Mouse (Mus musculus) heart, embryonic 15.5 days (tissue): ENCODE results near the gene Lrrc7. TPM values are rescaled to one million over a fixed set of nuclear protein-coding genes. Genes with fewer than 3 reads are reported as not detected.

ENCODE experiments used
- ATAC-seq: fragments of 200-750 bp; cut with Nextera tagmentation; replicated peaks from 2 replicates; pipeline ENCODE4 v1.8.0; 2017; ENCODE audit warnings: low read depth, moderate TSS enrichment; ENCODE audit not compliant: insufficient number of reproducible peaks, insufficient read depth, low FRiP score
- H3K27ac ChIP-seq: fragments of 300-500 bp; sonication (generic); 2 replicates; pipeline ENCODE4 v1.5.1; 2015; ENCODE audit warnings: mild to moderate bottlenecking, inconsistent platforms
- H3K27me3 ChIP-seq: fragments of 300-500 bp; sonication (generic); 2 replicates; pipeline ENCODE4 v1.6.1; 2015; ENCODE audit warnings: inconsistent platforms
- H3K36me3 ChIP-seq: fragments of 300-500 bp; sonication (generic); 2 replicates; pipeline ENCODE4 v1.6.1; 2015; ENCODE audit warnings: mild to moderate bottlenecking, inconsistent platforms
- H3K4me1 ChIP-seq: fragments of 300-500 bp; sonication (generic); replicated peaks from 2 replicates; pipeline ENCODE4 v1.6.1; 2015; ENCODE audit warnings: inconsistent platforms
- H3K4me2 ChIP-seq: fragments of 300-500 bp; sonication (generic); 2 replicates; pipeline ENCODE4 v1.6.1; 2015; ENCODE audit warnings: inconsistent platforms, mild to moderate bottlenecking, moderate library complexity
- H3K4me3 ChIP-seq: fragments of 300-500 bp; sonication (generic); 2 replicates; pipeline ENCODE4 v1.5.1; 2015; ENCODE audit warnings: mild to moderate bottlenecking, inconsistent platforms
- H3K9ac ChIP-seq: fragments of 300-500 bp; sonication (generic); 2 replicates; pipeline ENCODE4 v1.6.1; 2015; ENCODE audit warnings: mild to moderate bottlenecking, inconsistent platforms
- H3K9me3 ChIP-seq: fragments of 300-500 bp; sonication (generic); replicated peaks from 2 replicates; pipeline ENCODE4 v1.6.1; 2016; ENCODE audit warnings: inconsistent platforms
- WGBS: fragments of 180-500 bp; shearing (Covaris S2); methylation state at CpG from one replicate; pipeline ENCODE4 v1.1.7; 2015; ENCODE audit warnings: mixed read lengths; 5-methylcytosine and 5-hydroxymethylcytosine counted together
- polyA plus RNA-seq: library from polyadenylated mRNA; unstranded; fragments of >200 nt; fragmentation: Nextera tagmentation; extraction: Ambion mirVana; gene quantifications from 2 replicates; pipeline ENCODE4 v1.2.1, GENCODE M21; 2015

Gene Lrrc7
- polyA plus RNA-seq, 1 experiment from 2014 or later: 0.08 TPM

- Histone ChIP-seq H3K36me3 (no peaks in the 10 kb centered on the region), H3K27ac (no peak overlapping the region), H3K9me3 (no peaks in the 10 kb centered on the region), H3K4me3 (no peak overlapping the region), H3K4me2 (no peak overlapping the region), H3K9ac (no peak overlapping the region), H3K27me3 (no peaks in the 10 kb centered on the region), H3K4me1 (no peaks in the 10 kb centered on the region)
- no peak for ATAC-seq
- 87% methylated on average over 2 of the region's 2 CpGs for whole genome bisulfite sequencing
Observed at GRCm38 (mm10) chr3:158362091-158362490, 199.9 kb downstream of the Lrrc7 start.

GRCm38 (mm10) chr3:158356706-158357105 lies 205.3 kb downstream of the Lrrc7 start:
- no peaks in the 10 kb centered on the region for H3K9me3 ChIP-seq
- no peaks in the 10 kb centered on the region for H3K36me3 ChIP-seq
- no peak overlapping the region for H3K9ac ChIP-seq
- ATAC-seq: no peak
- WGBS: 71% methylated on average over 1 of the region's 1 CpGs
- no peaks in the 10 kb centered on the region for H3K4me1 ChIP-seq
- no peak overlapping the region for H3K4me3 ChIP-seq
- no peak overlapping the region for H3K27ac ChIP-seq
- no peaks in the 10 kb centered on the region for H3K27me3 ChIP-seq
- H3K4me2 ChIP-seq: no peak overlapping the region

- Histone ChIP-seq H3K36me3 (no peaks in the 10 kb centered on the region), H3K27ac (no peak overlapping the region), H3K27me3 (no peaks in the 10 kb centered on the region), H3K4me1 (no peaks in the 10 kb centered on the region), H3K9ac (no peak overlapping the region), H3K4me3 (no peak overlapping the region), H3K4me2 (no peak overlapping the region), H3K9me3 (no peaks in the 10 kb centered on the region)
- WGBS: 78% methylated on average over 4 of the region's 4 CpGs
- no peak for ATAC-seq
Observed at GRCm38 (mm10) chr3:158356194-158356593, 205.8 kb downstream of the Lrrc7 start.

DNA sequence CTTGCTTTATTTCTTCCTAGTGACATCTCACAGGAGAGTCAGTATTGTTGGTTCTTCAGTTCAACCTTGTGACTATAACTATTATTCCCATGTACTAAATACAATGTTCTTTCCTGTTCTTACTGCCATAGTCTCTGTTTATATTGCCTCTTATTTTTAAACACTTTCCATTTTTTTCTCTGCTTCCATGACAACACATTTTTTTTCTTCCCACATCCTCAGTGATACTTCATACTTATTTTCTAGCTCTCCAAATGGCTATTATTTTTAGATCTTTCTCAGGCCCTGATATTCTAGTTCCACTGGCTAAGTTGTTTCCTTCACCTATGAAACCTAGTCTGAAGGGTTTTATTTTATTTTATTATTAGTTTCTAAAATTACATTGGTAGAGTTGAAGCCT lies 221.2 kb downstream of the Lrrc7 start:
- Histone ChIP-seq H3K27ac (no peak overlapping the region), H3K4me2 (no peak overlapping the region), H3K9ac (no peak overlapping the region), H3K36me3 (no peaks in the 10 kb centered on the region), H3K4me1 (no peaks in the 10 kb centered on the region), H3K9me3 (no peaks in the 10 kb centered on the region), H3K4me3 (no peak overlapping the region), H3K27me3 (no peaks in the 10 kb centered on the region)
- ATAC-seq: no peak

- no peaks in the 10 kb centered on the region for H3K9me3 ChIP-seq
- H3K27me3 ChIP-seq: no peaks in the 10 kb centered on the region
- H3K4me2 ChIP-seq: no peak overlapping the region
- H3K4me3 ChIP-seq: no peak overlapping the region
- no peaks in the 10 kb centered on the region for H3K4me1 ChIP-seq
- no peak for ATAC-seq
- no peak overlapping the region for H3K27ac ChIP-seq
- H3K9ac ChIP-seq: no peak overlapping the region
- no peaks in the 10 kb centered on the region for H3K36me3 ChIP-seq
Observed at GRCm38 (mm10) chr3:158330085-158330484, 231.9 kb downstream of the Lrrc7 start.

DNA sequence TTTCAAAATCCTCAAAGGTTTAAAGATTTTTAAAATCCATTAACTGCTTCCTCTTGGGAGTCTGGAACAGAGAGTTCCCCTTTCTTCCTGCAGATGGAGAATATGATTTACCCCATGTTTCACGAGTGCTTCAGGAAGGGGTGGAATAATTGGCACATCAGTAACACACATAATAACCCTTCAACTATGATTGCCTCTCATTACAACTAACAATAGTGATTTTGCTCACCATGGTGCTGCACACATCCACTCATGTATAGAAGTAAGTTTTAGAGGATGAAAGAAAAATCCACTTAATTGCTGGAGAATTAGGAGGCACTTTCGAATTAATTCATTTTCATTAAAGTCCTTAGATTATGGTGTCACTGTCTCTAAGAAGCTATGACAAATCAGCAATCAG lies 251.6 kb downstream of the Lrrc7 start:
- H3K27ac ChIP-seq: no peak overlapping the region
- no peaks in the 10 kb centered on the region for H3K4me1 ChIP-seq
- no peak overlapping the region for H3K9ac ChIP-seq
- 51% methylated on average over 2 of the region's 2 CpGs for WGBS
- no peaks in the 10 kb centered on the region for H3K9me3 ChIP-seq
- H3K36me3 ChIP-seq: no peaks in the 10 kb centered on the region
- ATAC-seq: no peak
- no peaks in the 10 kb centered on the region for H3K27me3 ChIP-seq
- no peak overlapping the region for H3K4me3 ChIP-seq
- no peak overlapping the region for H3K4me2 ChIP-seq

GRCm38 (mm10) chr3:158307415-158307814 lies 254.6 kb downstream of the Lrrc7 start:
- no peak for ATAC-seq

DNA sequence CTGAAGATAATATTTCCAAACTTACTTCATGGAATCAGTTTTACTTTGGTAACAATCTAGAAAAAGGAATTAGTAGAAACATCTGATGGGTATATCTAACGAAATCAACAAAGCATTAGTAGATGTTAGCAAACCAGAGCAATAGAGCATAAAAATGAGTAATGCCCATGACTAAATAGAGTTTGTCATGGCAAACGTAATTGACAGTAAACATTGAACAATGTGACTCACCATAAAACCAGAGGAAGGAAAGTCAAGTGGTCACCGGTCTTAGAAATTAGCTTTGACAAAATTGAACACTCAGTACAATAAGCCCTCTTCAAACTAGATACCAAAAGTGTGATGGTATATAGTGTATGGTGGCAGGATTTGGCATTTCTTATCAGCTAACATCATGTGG lies 263.3 kb downstream of the Lrrc7 start:
- Histone ChIP-seq H3K9ac (no peak overlapping the region), H3K27ac (no peak overlapping the region), H3K4me3 (no peak overlapping the region), H3K36me3 (no peaks in the 10 kb centered on the region), H3K4me1 (no peaks in the 10 kb centered on the region), H3K4me2 (no peak overlapping the region), H3K9me3 (no peaks in the 10 kb centered on the region), H3K27me3 (no peaks in the 10 kb centered on the region)
- no peak for ATAC-seq
- 77% methylated on average over 3 of the region's 3 CpGs for WGBS

More at GRCm38 (mm10) chr3:158307415-158307814, 254.6 kb downstream of the Lrrc7 start:
- Histone ChIP-seq H3K4me1 (no peaks in the 10 kb centered on the region), H3K9ac (no peak overlapping the region), H3K36me3 (no peaks in the 10 kb centered on the region), H3K27ac (no peak overlapping the region), H3K27me3 (no peaks in the 10 kb centered on the region), H3K9me3 (no peaks in the 10 kb centered on the region), H3K4me3 (no peak overlapping the region), H3K4me2 (no peak overlapping the region)

DNA sequence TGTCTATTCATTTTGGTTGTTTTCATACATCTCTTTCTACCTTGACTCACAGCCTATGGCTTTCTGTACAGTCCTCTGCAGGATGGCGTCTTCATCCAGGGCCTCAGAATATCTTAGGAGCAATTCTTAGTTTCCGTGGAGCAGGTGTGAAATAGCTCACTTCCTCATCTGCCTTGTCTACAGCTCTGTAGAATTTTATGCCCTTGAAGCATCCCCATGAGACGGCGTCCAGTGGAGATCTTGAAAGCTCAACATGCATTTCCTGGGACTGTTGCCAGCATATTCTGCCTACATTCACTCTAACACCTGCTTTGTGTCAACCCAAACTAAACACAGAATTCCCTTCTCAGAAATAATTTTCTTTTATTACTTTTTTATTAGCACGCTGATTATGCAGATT lies 267.0 kb downstream of the Lrrc7 start:
- no peaks in the 10 kb centered on the region for H3K36me3 ChIP-seq
- ATAC-seq: no peak
- no peaks in the 10 kb centered on the region for H3K27me3 ChIP-seq
- H3K9ac ChIP-seq: no peak overlapping the region
- no peaks in the 10 kb centered on the region for H3K9me3 ChIP-seq
- no peak overlapping the region for H3K4me2 ChIP-seq
- no peak overlapping the region for H3K27ac ChIP-seq
- H3K4me1 ChIP-seq: no peaks in the 10 kb centered on the region
- no peak overlapping the region for H3K4me3 ChIP-seq
- 41% methylated on average over 5 of the region's 5 CpGs for WGBS

- Histone ChIP-seq H3K9ac (no peak overlapping the region), H3K27ac (no peak overlapping the region), H3K4me3 (no peak overlapping the region), H3K27me3 (no peaks in the 10 kb centered on the region), H3K4me2 (no peak overlapping the region), H3K9me3 (no peaks in the 10 kb centered on the region), H3K4me1 (no peaks in the 10 kb centered on the region), H3K36me3 (no peaks in the 10 kb centered on the region)
- ATAC-seq: no peak
- 42% methylated on average over 1 of the region's 1 CpGs for WGBS
Observed at GRCm38 (mm10) chr3:158284431-158284830, 277.6 kb downstream of the Lrrc7 start.

DNA sequence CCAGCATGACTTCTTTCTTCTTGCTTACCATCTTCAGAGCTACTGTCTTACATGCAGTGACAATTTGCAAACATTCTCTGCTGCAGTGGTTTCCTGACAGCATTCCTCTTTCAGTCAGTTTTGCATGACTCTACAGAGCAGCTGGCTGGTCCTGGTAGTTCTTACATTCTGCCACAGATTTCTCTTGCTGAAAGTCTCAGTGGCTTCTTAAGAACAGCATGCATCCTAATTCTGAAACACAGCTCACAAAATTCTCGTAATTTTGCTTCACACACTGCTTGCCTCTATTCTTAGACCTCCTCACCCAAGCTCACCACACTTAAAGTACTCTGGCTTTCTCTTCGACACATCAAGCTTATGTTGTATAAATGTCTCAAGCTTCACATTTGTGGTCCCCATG lies 283.4 kb downstream of the Lrrc7 start:
- Histone ChIP-seq H3K27ac (no peak overlapping the region), H3K4me2 (no peak overlapping the region), H3K27me3 (no peaks in the 10 kb centered on the region), H3K4me1 (no peaks in the 10 kb centered on the region), H3K36me3 (no peaks in the 10 kb centered on the region), H3K9me3 (no peaks in the 10 kb centered on the region), H3K9ac (no peak overlapping the region), H3K4me3 (no peak overlapping the region)
- 63% methylated on average over 2 of the region's 2 CpGs for WGBS
- no peak for ATAC-seq

- H3K9me3 ChIP-seq: no peaks in the 10 kb centered on the region
- no peaks in the 10 kb centered on the region for H3K36me3 ChIP-seq
- H3K9ac ChIP-seq: no peak overlapping the region
- H3K27me3 ChIP-seq: no peaks in the 10 kb centered on the region
- 83% methylated on average over 1 of the region's 1 CpGs for WGBS
- no peaks in the 10 kb centered on the region for H3K4me1 ChIP-seq
- H3K27ac ChIP-seq: no peak overlapping the region
- no peak overlapping the region for H3K4me2 ChIP-seq
- ATAC-seq: no peak
- H3K4me3 ChIP-seq: no peak overlapping the region
Observed at GRCm38 (mm10) chr3:158272700-158273099, 289.3 kb downstream of the Lrrc7 start.

GRCm38 (mm10) chr3:158270887-158271286 lies 291.1 kb downstream of the Lrrc7 start:
- no peak overlapping the region for H3K4me2 ChIP-seq
- H3K27ac ChIP-seq: no peak overlapping the region
- ATAC-seq: no peak
- H3K9ac ChIP-seq: no peak overlapping the region
- no peaks in the 10 kb centered on the region for H3K4me1 ChIP-seq
- WGBS: 33% methylated on average over 1 of the region's 1 CpGs
- no peak overlapping the region for H3K4me3 ChIP-seq
- H3K27me3 ChIP-seq: no peaks in the 10 kb centered on the region
- no peaks in the 10 kb centered on the region for H3K9me3 ChIP-seq
- no peaks in the 10 kb centered on the region for H3K36me3 ChIP-seq
